ENCODE assay signal across 9 mouse cellular contexts in the genomic region with DNA sequence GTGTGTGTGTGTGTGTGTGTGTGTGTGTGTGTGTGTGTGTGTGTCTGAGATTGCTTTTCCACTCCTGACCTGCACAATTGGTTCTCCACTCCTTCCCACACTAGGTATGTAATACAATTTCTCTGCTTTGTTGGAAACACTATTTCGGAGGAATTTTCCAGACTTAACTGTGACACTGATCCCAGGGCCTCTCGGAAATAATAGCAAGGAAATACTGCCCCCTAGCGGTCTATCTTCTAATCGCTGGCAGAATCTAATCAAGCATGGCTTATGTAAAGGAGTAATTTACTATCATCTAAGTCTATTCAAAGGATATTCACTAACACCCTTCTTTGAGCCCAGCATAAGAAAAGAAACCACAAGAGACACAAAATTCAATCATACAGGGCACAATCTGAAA. TPM values are rescaled to one million over a fixed set of nuclear protein-coding genes. Genes with fewer than 3 reads are reported as not detected.
A peak's percentile ranks its signal among the peaks of the same experiment; 100 is the strongest.
DNase-seq lines count a peak whose midpoint lies in the region; ATAC-seq and TF ChIP-seq lines count a peak whose summit lies in the region.
"Had no signal": no experiment of that assay in that cellular context is flagged by ENCODE, and none has a peak within 500 bp of the region (broad histone marks: within the 10 kb centered on the region; RNA-seq: fewer than 3 reads in every experiment).

No protein-coding gene starts in this region.

- WGBS in intestine, postnatal 0 days, result 7% methylated on average over 4 of the region's 4 CpGs
- 4% methylated on average over 4 of the region's 4 CpGs for WGBS in intestine, embryonic 16.5 days
- WGBS in midbrain, embryonic 11.5 days, result 7% methylated on average over 4 of the region's 4 CpGs

- H3K9me3 ChIP-seq in intestine, postnatal 0 days (ENCODE audit: control insufficient read depth), result no peaks in the 10 kb centered on the region
- H3K9me3 ChIP-seq in intestine, embryonic 16.5 days (ENCODE audit: control insufficient read depth, low read length), result no peaks in the 10 kb centered on the region
- H3K9me3 ChIP-seq in midbrain, embryonic 11.5 days (ENCODE audit: control insufficient read depth, low read length), result no peaks in the 10 kb centered on the region

- no peak overlapping the region for H3K4me3 ChIP-seq in intestine, postnatal 0 days (ENCODE audit: low read depth, low read length)
- H3K4me3 ChIP-seq in intestine, embryonic 16.5 days (ENCODE audit: low read length), result no peak overlapping the region
- no peak overlapping the region for H3K4me3 ChIP-seq in midbrain, embryonic 11.5 days (ENCODE audit: low read depth, low read length)

- H3K9ac ChIP-seq in intestine, postnatal 0 days (ENCODE audit: low read depth, low read length), result no peak overlapping the region
- no peak overlapping the region for H3K9ac ChIP-seq in intestine, embryonic 16.5 days (ENCODE audit: low read depth, low read length)
- no peak overlapping the region for H3K9ac ChIP-seq in midbrain, embryonic 11.5 days (ENCODE audit: low read length)

- peak; percentile 71 for TF ChIP-seq CTCF in intestine, postnatal 0 days (IDR thresholded peaks at IDR 0.05; ENCODE audit: low read depth)

- no peaks in the 10 kb centered on the region for H3K4me1 ChIP-seq in intestine, postnatal 0 days (replicated peaks; ENCODE audit: control insufficient read depth, insufficient read depth, low read length)
- no peaks in the 10 kb centered on the region for H3K4me1 ChIP-seq in intestine, embryonic 16.5 days (ENCODE audit: control insufficient read depth, insufficient read depth, low read length)
- H3K4me1 ChIP-seq in midbrain, embryonic 11.5 days (ENCODE audit: control insufficient read depth, insufficient read depth, low read length), result 0 out of 2 replicates have a peak, but pooled peaks cover under 1% of the 10 kb centered on the region

- H3K27ac ChIP-seq in intestine, postnatal 0 days (ENCODE audit: low read depth, low read length), result no peak overlapping the region
- no peak overlapping the region for H3K27ac ChIP-seq in intestine, embryonic 16.5 days (ENCODE audit: low read length)
- H3K27ac ChIP-seq in midbrain, embryonic 11.5 days (ENCODE audit: low read depth, low read length), result no peak overlapping the region

- H3K4me2 ChIP-seq in intestine, postnatal 0 days (replicated peaks; ENCODE audit: low read depth), result no peak overlapping the region
- H3K4me2 ChIP-seq in intestine, embryonic 16.5 days (ENCODE audit: low read depth, low read length), result no peak overlapping the region
- no peak overlapping the region for H3K4me2 ChIP-seq in midbrain, embryonic 11.5 days

- peak; percentile 37 for DNase-seq in MN1 (ENCODE audit: low spot score)
- peak; percentile 72 for DNase-seq in cerebellum, adult 9-10 months
- peak; percentile 72 to 95 for DNase-seq in frontal cortex, postnatal 36 days (ENCODE audit: low spot score in 2 of 2)
- peak; percentile 33 to 72 for DNase-seq in layer of hippocampus, postnatal 36 days
- DNase-seq in midbrain, embryonic 11.5 days (ENCODE audit: low spot score, missing footprints), result peak; percentile 95
- peak; percentile 19 to 27 for DNase-seq in urinary bladder, postnatal 36 days (ENCODE audit: low spot score in 2 of 2)

- no peaks in the 10 kb centered on the region for H3K27me3 ChIP-seq in intestine, postnatal 0 days (replicated peaks; ENCODE audit: control insufficient read depth, insufficient read depth, low read length)
- no peaks in the 10 kb centered on the region for H3K27me3 ChIP-seq in intestine, embryonic 16.5 days (replicated peaks; ENCODE audit: control insufficient read depth, insufficient read depth, low read length)
- H3K27me3 ChIP-seq in midbrain, embryonic 11.5 days (ENCODE audit: control insufficient read depth, insufficient read depth, low read length), result no peaks in the 10 kb centered on the region

- no peaks in the 10 kb centered on the region for H3K36me3 ChIP-seq in intestine, postnatal 0 days (ENCODE audit: control insufficient read depth, insufficient read depth)
- H3K36me3 ChIP-seq in intestine, embryonic 16.5 days (ENCODE audit: control insufficient read depth, insufficient read depth, low read length), result no peaks in the 10 kb centered on the region
- no peaks in the 10 kb centered on the region for H3K36me3 ChIP-seq in midbrain, embryonic 11.5 days (ENCODE audit: control insufficient read depth, insufficient read depth, low read length)

- no peak for ATAC-seq in intestine, postnatal 0 days
- ATAC-seq in intestine, embryonic 16.5 days, result no peak
- ATAC-seq in midbrain, embryonic 11.5 days (ENCODE audit: low FRiP score), result no peak

RNA-seq across cellular contexts. Expression of a gene that starts 57.7 kb away (rescaled TPM):
- polyA plus RNA-seq in intestine, postnatal 0 days (2015; fragmentation: Nextera tagmentation; extraction: Ambion mirVana), result 39.8 and 46.6 TPM in 2 replicates
- 72.7 and 83.0 TPM in 2 replicates for polyA plus RNA-seq in intestine, embryonic 16.5 days (2015; fragmentation: Nextera tagmentation; extraction: Ambion mirVana)
- total RNA-seq in layer of hippocampus, postnatal 36 days (2021), result 1 to 10 TPM; 1.2 to 1.8 TPM
- 0.11 TPM in 1 of 2 replicates, not detected in the other for polyA plus RNA-seq in midbrain, embryonic 11.5 days (2014; fragmentation: Nextera tagmentation; extraction: Ambion mirVana)
- total RNA-seq: common myeloid progenitor, adult 5-6 weeks had no signal

Comparison
In these comparisons a context has a peak if more than half of its experiments do, and no peak if none do; other contexts are left out.
1. DNase-seq: peak in every context shown above with its lines; median percentile 95 in midbrain, embryonic 11.5 days; 84 in frontal cortex, postnatal 36 days; 72 in cerebellum, adult 9-10 months; 52 in layer of hippocampus, postnatal 36 days; 37 in MN1; 23 in urinary bladder, postnatal 36 days.
2. RNA of a gene that starts 57.7 kb away (polyA plus RNA-seq): 72.7 to 83.0 TPM in intestine, embryonic 16.5 days and 39.8 to 46.6 TPM in intestine, postnatal 0 days; 0.11 TPM in midbrain, embryonic 11.5 days; every median in the first group is over 10 times any median in the second.